In genomic region chr13:47080905-47081505, GRCm38 (mm10) we compare ENCODE assay signal across 14 mouse cellular contexts. TPM values are rescaled to one million over a fixed set of nuclear protein-coding genes. Genes with fewer than 3 reads are reported as not detected.
DNase-seq lines count a peak whose midpoint lies in the region; ATAC-seq and TF ChIP-seq lines count a peak whose summit lies in the region.
"Had no signal": no experiment of that assay in that cellular context is flagged by ENCODE, and none has a peak within 500 bp of the region (broad histone marks: within the 10 kb centered on the region; RNA-seq: fewer than 3 reads in every experiment).

No protein-coding gene starts in this region.

- peak; percentile 37 for TF ChIP-seq CTCF in forebrain, postnatal 0 days (IDR thresholded peaks at IDR 0.05; ENCODE audit: low read depth)

- H3K27me3 ChIP-seq in forebrain, postnatal 0 days (ENCODE audit: insufficient read depth, low read length): no peaks in the 10 kb centered on the region
- no peaks in the 10 kb centered on the region for H3K27me3 ChIP-seq in forebrain, embryonic 16.5 days (replicated peaks; ENCODE audit: control insufficient read depth, insufficient read depth, low read length)
- H3K27me3 ChIP-seq in liver, embryonic 13.5 days: no peaks in the 10 kb centered on the region
- H3K27me3 ChIP-seq in hindbrain, embryonic 16.5 days (replicated peaks; ENCODE audit: control insufficient read depth, insufficient read depth, low read length): no peaks in the 10 kb centered on the region
- H3K27me3 ChIP-seq: hindbrain, embryonic 13.5 days had no signal

- no peak for ATAC-seq in forebrain, postnatal 0 days
- ATAC-seq in forebrain, embryonic 16.5 days: no peak
- no peak for ATAC-seq in liver, embryonic 13.5 days (ENCODE audit: low read depth)
- ATAC-seq in hindbrain, embryonic 16.5 days: no peak

- H3K27ac ChIP-seq in forebrain, postnatal 0 days (ENCODE audit: low read depth, low read length): no peak overlapping the region
- no peak overlapping the region for H3K27ac ChIP-seq in forebrain, embryonic 16.5 days (ENCODE audit: low read length)
- no peak overlapping the region for H3K27ac ChIP-seq in liver, embryonic 13.5 days
- no peak overlapping the region for H3K27ac ChIP-seq in hindbrain, embryonic 16.5 days (ENCODE audit: low read depth, low read length)
- H3K27ac ChIP-seq: hindbrain, embryonic 13.5 days had no signal

- no peaks in the 10 kb centered on the region for H3K9me3 ChIP-seq in forebrain, postnatal 0 days (ENCODE audit: low read length)
- no peaks in the 10 kb centered on the region for H3K9me3 ChIP-seq in forebrain, embryonic 16.5 days (ENCODE audit: control insufficient read depth, low read length)
- no peaks in the 10 kb centered on the region for H3K9me3 ChIP-seq in liver, embryonic 13.5 days (replicated peaks)
- H3K9me3 ChIP-seq in hindbrain, embryonic 16.5 days (ENCODE audit: control insufficient read depth, low read length): no peaks in the 10 kb centered on the region
- H3K9me3 ChIP-seq: G1E; hindbrain, embryonic 13.5 days had no signal

- no peak overlapping the region for H3K9ac ChIP-seq in forebrain, postnatal 0 days
- no peak overlapping the region for H3K9ac ChIP-seq in forebrain, embryonic 16.5 days (replicated peaks; ENCODE audit: low read depth, low read length)
- H3K9ac ChIP-seq in liver, embryonic 13.5 days: no peak overlapping the region
- H3K9ac ChIP-seq in hindbrain, embryonic 16.5 days (ENCODE audit: low read depth, low read length): no peak overlapping the region
- H3K9ac ChIP-seq: hindbrain, embryonic 13.5 days had no signal

- WGBS in forebrain, postnatal 0 days: 92% methylated on average over 4 of the region's 4 CpGs
- WGBS in forebrain, embryonic 16.5 days: 83% methylated on average over 4 of the region's 4 CpGs
- WGBS in liver, embryonic 13.5 days (ENCODE audit: insufficient replicate concordance): 80% methylated on average over 4 of the region's 4 CpGs
- WGBS in hindbrain, embryonic 16.5 days: 86% methylated on average over 4 of the region's 4 CpGs

- no peak overlapping the region for H3K4me2 ChIP-seq in forebrain, postnatal 0 days (ENCODE audit: low read depth)
- no peak overlapping the region for H3K4me2 ChIP-seq in forebrain, embryonic 16.5 days (ENCODE audit: low read length)
- H3K4me2 ChIP-seq in liver, embryonic 13.5 days: no peak overlapping the region
- H3K4me2 ChIP-seq in hindbrain, embryonic 16.5 days (ENCODE audit: low read length): no peak overlapping the region
- H3K4me2 ChIP-seq: hindbrain, embryonic 13.5 days had no signal

- no peak overlapping the region for H3K4me3 ChIP-seq in forebrain, postnatal 0 days (ENCODE audit: low read depth, low read length)
- H3K4me3 ChIP-seq in forebrain, embryonic 16.5 days (replicated peaks; ENCODE audit: low read length): no peak overlapping the region
- no peak overlapping the region for H3K4me3 ChIP-seq in liver, embryonic 13.5 days (replicated peaks)
- no peak overlapping the region for H3K4me3 ChIP-seq in hindbrain, embryonic 16.5 days (ENCODE audit: low read length)
- H3K4me3 ChIP-seq: hindbrain, embryonic 13.5 days had no signal

- DNase-seq in forebrain, postnatal 0 days: no peak
- DNase-seq in liver, embryonic 13.5 days: peak; percentile 18
- DNase-seq in liver (no peak), ES-CJ7 (ENCODE audit: low read depth, low spot score) (peak; percentile 60)
- peak; percentile 28 for DNase-seq in naive thymus-derived CD4-positive, alpha-beta T cell, adult 2 months (ENCODE audit: low read depth)
- DNase-seq in gastrocnemius, adult 18-20 months (ENCODE audit: low spot score): no peak
- DNase-seq: adrenal gland, adult 8-10 months; kidney, postnatal 4 days; lung, postnatal 14 days; midbrain, embryonic 14.5 days had no signal

- H3K4me1 ChIP-seq in forebrain, postnatal 0 days (ENCODE audit: insufficient read depth): no peaks in the 10 kb centered on the region
- H3K4me1 ChIP-seq in forebrain, embryonic 16.5 days (replicated peaks; ENCODE audit: control insufficient read depth, insufficient read depth, low read length): no peaks in the 10 kb centered on the region
- peaks cover 13% of the 10 kb centered on the region; the same call in 1 of the 2 replicates for H3K4me1 ChIP-seq in liver, embryonic 13.5 days (replicated peaks)
- no peaks in the 10 kb centered on the region for H3K4me1 ChIP-seq in hindbrain, embryonic 16.5 days (ENCODE audit: control insufficient read depth, insufficient read depth, low read depth, low read length)
- H3K4me1 ChIP-seq: hindbrain, embryonic 13.5 days had no signal

- peaks cover 58% of the 10 kb centered on the region for H3K36me3 ChIP-seq in forebrain, postnatal 0 days (ENCODE audit: insufficient read depth)
- peaks cover 39% of the 10 kb centered on the region for H3K36me3 ChIP-seq in forebrain, embryonic 16.5 days (ENCODE audit: control insufficient read depth, insufficient read depth)
- H3K36me3 ChIP-seq in liver, embryonic 13.5 days: peaks cover 39% of the 10 kb centered on the region
- peaks cover 31% of the 10 kb centered on the region for H3K36me3 ChIP-seq in hindbrain, embryonic 16.5 days (ENCODE audit: control insufficient read depth, insufficient read depth, low read length)

RNA-seq across cellular contexts. Expression of gene Dek, which starts 25.0 kb away (rescaled TPM):
- 56.9 and 70.0 TPM in 2 replicates for total RNA-seq in forebrain, postnatal 0 days (2014; rRNA removed)
- polyA plus RNA-seq in forebrain, postnatal 0 days (2015; fragmentation: Nextera tagmentation; extraction: Ambion mirVana): 85.3 and 118 TPM in 2 replicates
- 143 and 152 TPM in 2 replicates for polyA plus RNA-seq in forebrain, embryonic 16.5 days (2015; fragmentation: Nextera tagmentation; extraction: Ambion mirVana)
- 493 and 566 TPM in 2 replicates for polyA plus RNA-seq in liver, embryonic 13.5 days (2015; fragmentation: Nextera tagmentation; extraction: Ambion mirVana)
- 10 to 100 TPM; 36.0 to 36.8 TPM for total RNA-seq in gastrocnemius, adult 18-20 months (2021)
- polyA plus RNA-seq in hindbrain, embryonic 16.5 days (2015; fragmentation: Nextera tagmentation; extraction: Ambion mirVana): 99.1 and 101 TPM in 2 replicates

RNA-seq across cellular contexts. Expression of gene Tpmt, which starts 36.5 kb away (rescaled TPM):
- 13.2 and 13.6 TPM in 2 replicates for total RNA-seq in forebrain, postnatal 0 days (2014; rRNA removed)
- polyA plus RNA-seq in forebrain, postnatal 0 days (2015; fragmentation: Nextera tagmentation; extraction: Ambion mirVana): 8.6 and 11.1 TPM in 2 replicates
- 18.9 and 24.2 TPM in 2 replicates for polyA plus RNA-seq in forebrain, embryonic 16.5 days (2015; fragmentation: Nextera tagmentation; extraction: Ambion mirVana)
- 11.1 and 12.9 TPM in 2 replicates for polyA plus RNA-seq in liver, embryonic 13.5 days (2015; fragmentation: Nextera tagmentation; extraction: Ambion mirVana)
- total RNA-seq in gastrocnemius, adult 18-20 months (2021): 1 to 10 TPM; 3.7 to 6.6 TPM
- polyA plus RNA-seq in hindbrain, embryonic 16.5 days (2015; fragmentation: Nextera tagmentation; extraction: Ambion mirVana): 19.6 and 22.7 TPM in 2 replicates

RNA-seq across cellular contexts. Expression of gene Kdm1b, which starts 37.7 kb away (rescaled TPM):
- 27.2 and 28.9 TPM in 2 replicates for total RNA-seq in forebrain, postnatal 0 days (2014; rRNA removed)
- 12.5 and 13.9 TPM in 2 replicates for polyA plus RNA-seq in forebrain, postnatal 0 days (2015; fragmentation: Nextera tagmentation; extraction: Ambion mirVana)
- 24.7 and 28.1 TPM in 2 replicates for polyA plus RNA-seq in forebrain, embryonic 16.5 days (2015; fragmentation: Nextera tagmentation; extraction: Ambion mirVana)
- 3.0 and 4.6 TPM in 2 replicates for polyA plus RNA-seq in liver, embryonic 13.5 days (2015; fragmentation: Nextera tagmentation; extraction: Ambion mirVana)
- 1 to 10 TPM; 7.9 to 8.6 TPM for total RNA-seq in gastrocnemius, adult 18-20 months (2021)
- polyA plus RNA-seq in hindbrain, embryonic 16.5 days (2015; fragmentation: Nextera tagmentation; extraction: Ambion mirVana): 17.5 and 20.7 TPM in 2 replicates

RNA-seq across cellular contexts. Expression of gene Rnf144b, which starts 41.5 kb away (rescaled TPM):
- total RNA-seq in forebrain, postnatal 0 days (2014; rRNA removed): 2.3 and 4.0 TPM in 2 replicates
- polyA plus RNA-seq in forebrain, postnatal 0 days (2015; fragmentation: Nextera tagmentation; extraction: Ambion mirVana): 1.3 and 1.5 TPM in 2 replicates
- 0.62 and 0.71 TPM in 2 replicates for polyA plus RNA-seq in forebrain, embryonic 16.5 days (2015; fragmentation: Nextera tagmentation; extraction: Ambion mirVana)
- 0.93 and 0.98 TPM in 2 replicates for polyA plus RNA-seq in liver, embryonic 13.5 days (2015; fragmentation: Nextera tagmentation; extraction: Ambion mirVana)
- total RNA-seq in gastrocnemius, adult 18-20 months (2021): 10 to 100 TPM; 17.5 to 29.4 TPM
- polyA plus RNA-seq in hindbrain, embryonic 16.5 days (2015; fragmentation: Nextera tagmentation; extraction: Ambion mirVana): 0.81 and 1.1 TPM in 2 replicates

Comparison
In these comparisons a context has a peak if more than half of its experiments do, and no peak if none do; other contexts are left out.
1. DNase-seq: peak in liver, embryonic 13.5 days (single experiment), ES-CJ7 (single experiment) and naive thymus-derived CD4-positive, alpha-beta T cell, adult 2 months (single experiment); none in forebrain, postnatal 0 days (single experiment), liver (single experiment) and gastrocnemius, adult 18-20 months (single experiment).